Mouse (Mus musculus): ENCODE measurements around the gene Gal3st2. TPM values are rescaled to one million over a fixed set of nuclear protein-coding genes. Genes with fewer than 3 reads are reported as not detected.
A peak's percentile ranks its signal among the peaks of the same experiment; 100 is the strongest.
"Not testable (repeated sequence)": the region's sequence is repeated elsewhere in the genome, so short reads cannot be mapped to it uniquely, and the experiment has no call there.

Gene Gal3st2
- not detected in 2 replicates for polyA plus RNA-seq (2016; fragmentation: Nextera tagmentation; extraction: Ambion mirVana)

GRCm38 (mm10) chr1:93861048-93861447, at the start of gene Gal3st2:
Gene Gal3st2, plus strand, starts transcription at chr1:93861306.
- not testable (repeated sequence) for H3K4me1 ChIP-seq; H3K9ac ChIP-seq; H3K36me3 ChIP-seq; H3K27ac ChIP-seq; H3K27me3 ChIP-seq (replicated peaks); ATAC-seq (ENCODE audit: low FRiP score, low read depth); H3K9me3 ChIP-seq; H3K4me3 ChIP-seq; H3K4me2 ChIP-seq (replicated peaks)
- 75% methylated on average over 2 of the region's 2 CpGs for WGBS

GRCm38 (mm10) chr1:93811495-93812039, 49.5 kb upstream of the Gal3st2 start:
- Histone ChIP-seq H3K9ac (no peak overlapping the region), H3K27ac (no peak overlapping the region), H3K36me3 (peaks cover 85% of the 10 kb centered on the region), H3K4me2 (replicated peaks) (no peak overlapping the region), H3K4me1 (no peaks in the 10 kb centered on the region), H3K4me3 (no peak overlapping the region), H3K9me3 (no peaks in the 10 kb centered on the region), H3K27me3 (replicated peaks) (no peaks in the 10 kb centered on the region)
- WGBS, result 95% methylated on average over 8 of the region's 8 CpGs
- no peak for ATAC-seq (ENCODE audit: low FRiP score, low read depth)

- no peaks in the 10 kb centered on the region for H3K4me1 ChIP-seq
- H3K4me3 ChIP-seq, result no peak overlapping the region
- 94% methylated on average over 8 of the region's 8 CpGs for WGBS
- H3K36me3 ChIP-seq, result peaks cover 73% of the 10 kb centered on the region
- ATAC-seq (ENCODE audit: low FRiP score, low read depth), result no peak
- H3K9ac ChIP-seq, result no peak overlapping the region
- H3K9me3 ChIP-seq, result no peaks in the 10 kb centered on the region
- no peak overlapping the region for H3K27ac ChIP-seq
- no peak overlapping the region for H3K4me2 ChIP-seq (replicated peaks)
- H3K27me3 ChIP-seq (replicated peaks), result no peaks in the 10 kb centered on the region
These were observed 43.1 kb upstream of the Gal3st2 start for GRCm38 (mm10) chr1:93817823-93818532.

- WGBS, result 82% methylated on average over 7 of the region's 7 CpGs
These were observed 42.4 kb upstream of the Gal3st2 start for GRCm38 (mm10) chr1:93818722-93819121.

GRCm38 (mm10) chr1:93823796-93824495, 37.2 kb upstream of the Gal3st2 start:
- Histone ChIP-seq H3K9ac (no peak overlapping the region), H3K4me1 (peaks cover 11% of the 10 kb centered on the region), H3K4me3 (no peak overlapping the region), H3K36me3 (peaks cover 15% of the 10 kb centered on the region), H3K27ac (0 out of 2 replicates have a peak overlapping the region, but pooled peaks have one; percentile 89), H3K4me2 (replicated peaks) (no peak overlapping the region; the same call in 1 of the 2 replicates), H3K9me3 (no peaks in the 10 kb centered on the region), H3K27me3 (replicated peaks) (no peaks in the 10 kb centered on the region)
- WGBS, result 81% methylated on average over 3 of the region's 3 CpGs
- ATAC-seq (ENCODE audit: low FRiP score, low read depth), result no peak

More at GRCm38 (mm10) chr1:93818722-93819121, 42.4 kb upstream of the Gal3st2 start:
- Histone ChIP-seq H3K4me3 (no peak overlapping the region), H3K9me3 (no peaks in the 10 kb centered on the region), H3K27ac (no peak overlapping the region), H3K27me3 (replicated peaks) (no peaks in the 10 kb centered on the region), H3K9ac (no peak overlapping the region), H3K36me3 (peaks cover 66% of the 10 kb centered on the region), H3K4me1 (no peaks in the 10 kb centered on the region), H3K4me2 (replicated peaks) (no peak overlapping the region)
- no peak for ATAC-seq (ENCODE audit: low FRiP score, low read depth)

- ATAC-seq (ENCODE audit: low FRiP score, low read depth), result peak; percentile 18; the same call in 1 of the 2 replicates
These were observed 36.5 kb upstream of the Gal3st2 start, which contains the start of gene D2hgdh for GRCm38 (mm10) chr1:93824609-93825008. Gene D2hgdh, plus strand, starts transcription at chr1:93824909.

GRCm38 (mm10) chr1:93825105-93825674, 35.9 kb upstream of the Gal3st2 start:
- peak overlapping the region; percentile 52 for H3K4me3 ChIP-seq
- H3K27ac ChIP-seq, result peak overlapping the region; percentile 89
- H3K4me1 ChIP-seq, result peaks cover 11% of the 10 kb centered on the region
- WGBS, result under 1% methylated on average over 30 of the region's 30 CpGs
- H3K9ac ChIP-seq, result peak overlapping the region; percentile 64
- no peaks in the 10 kb centered on the region for H3K27me3 ChIP-seq (replicated peaks)
- no peaks in the 10 kb centered on the region for H3K9me3 ChIP-seq
- peak overlapping the region; percentile 80 for H3K4me2 ChIP-seq (replicated peaks)
- H3K36me3 ChIP-seq, result peaks cover 6% of the 10 kb centered on the region
- peak; percentile 94 for ATAC-seq (ENCODE audit: low FRiP score, low read depth)

More at GRCm38 (mm10) chr1:93824609-93825008, 36.5 kb upstream of the Gal3st2 start, which contains the start of gene D2hgdh:
- WGBS, result 5% methylated on average over 10 of the region's 10 CpGs
- H3K4me1 ChIP-seq, result peaks cover 11% of the 10 kb centered on the region
- peak within 1 kb of the TSS; percentile 89 for H3K27ac ChIP-seq
- H3K4me3 ChIP-seq, result peak within 1 kb of the TSS; percentile 52
- H3K9me3 ChIP-seq, result no peaks in the 10 kb centered on the region
- H3K36me3 ChIP-seq, result peaks cover 8% of the 10 kb centered on the region
- H3K9ac ChIP-seq, result peak within 1 kb of the TSS; percentile 64
- peak within 1 kb of the TSS; percentile 80 for H3K4me2 ChIP-seq (replicated peaks)
- no peaks in the 10 kb centered on the region for H3K27me3 ChIP-seq (replicated peaks)

GRCm38 (mm10) chr1:93825771-93826539, 35.2 kb upstream of the Gal3st2 start:
- peak overlapping the region; percentile 80 for H3K4me2 ChIP-seq (replicated peaks)
- 46% methylated on average over 27 of the region's 27 CpGs for WGBS

GRCm38 (mm10) chr1:93826540-93826835, 34.6 kb upstream of the Gal3st2 start:
- peak overlapping the region; percentile 80 for H3K4me2 ChIP-seq (replicated peaks)
- peaks cover 11% of the 10 kb centered on the region for H3K4me1 ChIP-seq
- H3K9me3 ChIP-seq, result no peaks in the 10 kb centered on the region
- no peak overlapping the region for H3K9ac ChIP-seq
- 94% methylated on average over 9 of the region's 9 CpGs for WGBS
- no peak overlapping the region for H3K4me3 ChIP-seq
- no peaks in the 10 kb centered on the region for H3K27me3 ChIP-seq (replicated peaks)
- no peak overlapping the region for H3K27ac ChIP-seq
- H3K36me3 ChIP-seq, result no peaks in the 10 kb centered on the region
- no peak for ATAC-seq (ENCODE audit: low FRiP score, low read depth)

More at GRCm38 (mm10) chr1:93825771-93826539, 35.2 kb upstream of the Gal3st2 start:
- H3K27ac ChIP-seq, result peak overlapping the region; percentile 89
- peak overlapping the region; percentile 52 for H3K4me3 ChIP-seq
- peaks cover 3% of the 10 kb centered on the region for H3K36me3 ChIP-seq
- peaks cover 11% of the 10 kb centered on the region for H3K4me1 ChIP-seq
- no peaks in the 10 kb centered on the region for H3K27me3 ChIP-seq (replicated peaks)
- H3K9ac ChIP-seq, result peak overlapping the region; percentile 64
- H3K9me3 ChIP-seq, result no peaks in the 10 kb centered on the region
- ATAC-seq (ENCODE audit: low FRiP score, low read depth), result peak; percentile 55

- H3K4me3 ChIP-seq; H3K27me3 ChIP-seq (replicated peaks); H3K9ac ChIP-seq; H3K9me3 ChIP-seq; H3K36me3 ChIP-seq; H3K4me2 ChIP-seq (replicated peaks); H3K27ac ChIP-seq; H3K4me1 ChIP-seq: not testable (repeated sequence)
- ATAC-seq (ENCODE audit: low FRiP score, low read depth), result 0 out of 2 replicates have a peak, but pooled peaks have one; percentile 39
- WGBS, result 52% methylated on average over 3 of the region's 4 CpGs
These were observed 28.2 kb upstream of the Gal3st2 start for GRCm38 (mm10) chr1:93832754-93833360.

GRCm38 (mm10) chr1:93834671-93835150, 26.4 kb upstream of the Gal3st2 start:
- Histone ChIP-seq H3K36me3 (peaks cover 9% of the 10 kb centered on the region), H3K4me2 (replicated peaks) (no peak overlapping the region), H3K9me3 (no peaks in the 10 kb centered on the region), H3K27me3 (replicated peaks) (no peaks in the 10 kb centered on the region), H3K27ac (no peak overlapping the region), H3K4me3 (no peak overlapping the region), H3K9ac (no peak overlapping the region), H3K4me1 (no peaks in the 10 kb centered on the region)
- 91% methylated on average over 7 of the region's 7 CpGs for WGBS
- ATAC-seq (ENCODE audit: low FRiP score, low read depth), result no peak

Data from neural tube, embryonic 12.5 days (tissue).